Mouse (Mus musculus) lung, postnatal 0 days (tissue): Measurements from ENCODE around the gene Ubc. TPM values are rescaled to one million over a fixed set of nuclear protein-coding genes. Genes with fewer than 3 reads are reported as not detected.
A peak's percentile ranks its signal among the peaks of the same experiment; 100 is the strongest.

Experiments
- ATAC-seq: fragments of 200-750 bp; cut with Nextera tagmentation; 2 replicates; pipeline ENCODE4 v1.8.0; 2017; ENCODE audit warnings: moderate library complexity
- DNase-seq: peaks from one replicate; pipeline ENCODE4 v3.0.0-alpha.2; 2016; ENCODE audit warnings: low spot score
- H3K27ac ChIP-seq: fragments of 300-500 bp; sonication (generic); 2 replicates; pipeline ENCODE4 v1.5.1; 2014; ENCODE audit warnings: antibody characterized with exemption, mild to moderate bottlenecking, low read length, mixed read lengths
- H3K27me3 ChIP-seq: fragments of 300-500 bp; sonication (generic); replicated peaks from 2 replicates; pipeline ENCODE4 v1.6.1; 2014; ENCODE audit warnings: low read length, mixed read lengths; ENCODE audit not compliant: insufficient read depth
- H3K36me3 ChIP-seq: fragments of 300-500 bp; sonication (generic); 2 replicates; pipeline ENCODE4 v1.6.1; 2014; ENCODE audit warnings: low read length, mixed read lengths; ENCODE audit not compliant: insufficient read depth
- H3K4me1 ChIP-seq: fragments of 300-500 bp; sonication (generic); 2 replicates; pipeline ENCODE4 v1.6.1; 2014; ENCODE audit warnings: antibody characterized with exemption, low read depth, low read length, mixed read lengths; ENCODE audit not compliant: insufficient read depth
- H3K4me2 ChIP-seq: fragments of 300-500 bp; sonication (generic); replicated peaks from 2 replicates; pipeline ENCODE4 v1.6.1; 2014; ENCODE audit warnings: low read depth, mild to moderate bottlenecking, low read length, moderate library complexity, mixed read lengths
- H3K4me3 ChIP-seq: fragments of 300-500 bp; sonication (generic); 2 replicates; pipeline ENCODE4 v1.5.1; 2014; ENCODE audit warnings: low read depth, low read length
- H3K9ac ChIP-seq: fragments of 300-500 bp; sonication (generic); replicated peaks from 2 replicates; pipeline ENCODE4 v1.6.1; 2014; ENCODE audit warnings: low read depth, mild to moderate bottlenecking
- H3K9me3 ChIP-seq: fragments of 300-500 bp; sonication (generic); 2 replicates; pipeline ENCODE4 v1.6.1; 2016; ENCODE audit warnings: low read length, mixed read lengths
- CTCF ChIP-seq: IDR thresholded peaks from 2 replicates; pipeline ENCODE4 v1.5.1; 2016; ENCODE audit warnings: antibody characterized with exemption, mild to moderate bottlenecking
- EP300 ChIP-seq: IDR thresholded peaks from 2 replicates; pipeline ENCODE4 v1.6.1; 2016; ENCODE audit warnings: antibody characterized with exemption, mild to moderate bottlenecking, control low read depth
- WGBS: fragments of 180-500 bp; shearing (Covaris S2); extraction: QIAGEN DNeasy Blood & Tissue Kit; methylation state at CpG from one replicate; pipeline ENCODE4 v1.1.7; 2014; 5-methylcytosine and 5-hydroxymethylcytosine counted together
- polyA plus RNA-seq: library from polyadenylated mRNA; unstranded; fragments of >200 nt; fragmentation: Nextera tagmentation; extraction: Ambion mirVana; gene quantifications from 2 replicates; pipeline ENCODE4 v1.2.1, GENCODE M21; 2015

Gene Ubc
- polyA plus RNA-seq, 1 experiment from 2014 or later = 751 TPM

DNA sequence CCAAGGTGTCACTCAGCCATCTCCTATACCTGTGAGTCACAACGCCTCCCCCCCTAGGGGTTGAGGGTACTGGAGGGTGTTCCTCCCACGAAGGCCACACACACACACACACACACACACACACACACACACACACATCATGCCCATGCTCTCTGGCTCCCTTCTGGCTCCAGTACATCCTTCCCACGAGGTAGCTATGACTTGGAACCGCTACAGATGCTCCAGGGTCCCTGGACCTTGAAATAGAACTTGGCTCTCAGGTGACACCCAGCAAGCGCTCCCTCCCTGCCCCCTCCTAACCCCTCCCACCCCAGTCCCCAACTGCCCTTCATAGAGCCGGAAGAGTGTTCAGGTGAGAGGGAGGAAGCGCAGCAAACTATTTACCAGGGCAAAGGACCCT, 34.4 kb downstream of the Ubc start:
- no peak for DNase-seq

GRCm38 (mm10) chr5:125354885-125355492, 35.0 kb downstream of the Ubc start:
- Histone ChIP-seq H3K4me1 (no peaks in the 10 kb centered on the region), H3K4me3 (no peak overlapping the region), H3K9ac (no peak overlapping the region), H3K27ac (no peak overlapping the region), H3K27me3 (no peaks in the 10 kb centered on the region), H3K4me2 (no peak overlapping the region), H3K36me3 (no peaks in the 10 kb centered on the region), H3K9me3 (no peaks in the 10 kb centered on the region)
- DNase-seq (no peak), ATAC-seq (no peak)
- TF ChIP-seq EP300 (no peak), CTCF (no peak)
- 43% methylated on average over 7 of the region's 7 CpGs for WGBS

More for the DNA sequence above, 34.4 kb downstream of the Ubc start:
- Histone ChIP-seq H3K4me1 (no peaks in the 10 kb centered on the region), H3K36me3 (no peaks in the 10 kb centered on the region), H3K4me3 (no peak overlapping the region), H3K9me3 (no peaks in the 10 kb centered on the region), H3K4me2 (no peak overlapping the region), H3K27ac (no peak overlapping the region), H3K27me3 (no peaks in the 10 kb centered on the region), H3K9ac (no peak overlapping the region)
- 27% methylated on average over 6 of the region's 7 CpGs for WGBS
- no peak for TF ChIP-seq EP300
- ATAC-seq = no peak

- H3K4me1 ChIP-seq = no peaks in the 10 kb centered on the region
- DNase-seq = no peak
- no peaks in the 10 kb centered on the region for H3K27me3 ChIP-seq
- H3K4me3 ChIP-seq = no peak overlapping the region
- no peak for ATAC-seq
- no peaks in the 10 kb centered on the region for H3K36me3 ChIP-seq
- H3K4me2 ChIP-seq = no peak overlapping the region
- no peaks in the 10 kb centered on the region for H3K9me3 ChIP-seq
- TF ChIP-seq CTCF = 0 out of 2 replicates have a peak, but pooled peaks have one; percentile 20
- no peak for TF ChIP-seq EP300
- H3K27ac ChIP-seq = no peak overlapping the region
- H3K9ac ChIP-seq = no peak overlapping the region
- WGBS = 95% methylated on average over 5 of the region's 5 CpGs
Measured at GRCm38 (mm10) chr5:125352781-125353294, 37.2 kb downstream of the Ubc start.

DNA sequence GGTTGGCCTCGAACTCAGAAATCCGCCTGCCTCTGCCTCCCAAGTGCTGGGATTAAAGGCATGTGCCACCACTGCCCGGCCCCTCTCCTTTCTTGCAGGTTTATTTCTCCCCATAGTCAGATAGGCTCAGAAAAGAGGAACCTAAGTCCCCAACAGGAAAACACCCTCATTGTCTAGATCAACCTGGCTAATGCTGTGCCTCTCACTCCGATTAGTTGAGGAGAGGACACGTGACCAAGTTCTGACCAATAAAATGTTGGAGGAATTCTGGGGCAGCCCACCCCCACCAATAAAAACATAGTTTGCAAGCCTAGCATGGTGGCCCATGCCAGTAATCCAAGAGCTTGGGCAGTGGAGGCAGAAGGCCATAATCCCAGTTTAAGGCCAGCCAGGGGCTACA, 38.1 kb downstream of the Ubc start:
- 80% methylated on average over 5 of the region's 5 CpGs for WGBS
- Histone ChIP-seq H3K4me3 (no peak overlapping the region), H3K4me2 (no peak overlapping the region)

DNA sequence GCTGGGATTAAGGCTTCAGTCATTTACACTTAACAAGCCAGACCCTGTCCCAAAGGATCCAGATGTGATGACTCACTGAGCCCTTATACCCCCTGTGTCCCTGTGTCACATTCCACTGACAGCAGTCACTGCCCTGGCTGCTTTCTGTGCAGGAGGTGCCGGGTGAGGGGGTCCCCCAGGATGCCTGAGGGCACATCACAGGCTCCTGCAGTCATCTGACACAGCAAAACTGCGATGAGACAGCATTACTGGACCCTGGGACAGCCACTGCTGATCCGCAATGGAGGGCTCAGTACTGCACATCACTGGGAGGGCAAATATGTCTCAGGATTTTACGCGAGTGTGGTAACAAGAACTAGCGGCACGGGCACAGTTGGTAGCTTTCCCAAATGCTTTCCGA, 38.9 kb downstream of the Ubc start:
- Histone ChIP-seq H3K9me3 (no peaks in the 10 kb centered on the region), H3K27ac (no peak overlapping the region), H3K36me3 (no peaks in the 10 kb centered on the region), H3K4me3 (no peak overlapping the region), H3K4me1 (no peaks in the 10 kb centered on the region), H3K27me3 (no peaks in the 10 kb centered on the region), H3K4me2 (no peak overlapping the region), H3K9ac (no peak overlapping the region)
- DNase-seq (no peak), ATAC-seq (no peak)
- TF ChIP-seq CTCF (no peak), EP300 (no peak)
- 71% methylated on average over 8 of the region's 8 CpGs for WGBS

More for the DNA sequence above, 38.1 kb downstream of the Ubc start:
- no peaks in the 10 kb centered on the region for H3K4me1 ChIP-seq
- no peak for DNase-seq
- H3K9me3 ChIP-seq = no peaks in the 10 kb centered on the region
- TF ChIP-seq EP300 (no peak), CTCF (no peak)
- no peak for ATAC-seq
- H3K9ac ChIP-seq = no peak overlapping the region
- H3K27ac ChIP-seq = no peak overlapping the region
- no peaks in the 10 kb centered on the region for H3K27me3 ChIP-seq
- H3K36me3 ChIP-seq = no peaks in the 10 kb centered on the region

GRCm38 (mm10) chr5:125349391-125349790, 40.6 kb downstream of the Ubc start:
- no peak for DNase-seq
- Histone ChIP-seq H3K4me2 (no peak overlapping the region), H3K36me3 (no peaks in the 10 kb centered on the region), H3K9me3 (no peaks in the 10 kb centered on the region), H3K27me3 (no peaks in the 10 kb centered on the region), H3K4me1 (no peaks in the 10 kb centered on the region), H3K4me3 (no peak overlapping the region), H3K9ac (no peak overlapping the region), H3K27ac (no peak overlapping the region)
- TF ChIP-seq CTCF (no peak), EP300 (no peak)
- no peak for ATAC-seq
- WGBS = 82% methylated on average over 3 of the region's 3 CpGs

- Histone ChIP-seq H3K36me3 (no peaks in the 10 kb centered on the region), H3K4me3 (no peak overlapping the region), H3K27me3 (no peaks in the 10 kb centered on the region), H3K27ac (no peak overlapping the region), H3K9me3 (no peaks in the 10 kb centered on the region), H3K4me1 (no peaks in the 10 kb centered on the region), H3K9ac (no peak overlapping the region), H3K4me2 (no peak overlapping the region)
- peak; percentile 35; the same call in 1 of the 2 replicates for ATAC-seq
- 33% methylated on average over 8 of the region's 8 CpGs for WGBS
- DNase-seq = peak; percentile 46
- TF ChIP-seq CTCF (peak; percentile 79), EP300 (no peak)
Measured at GRCm38 (mm10) chr5:125348487-125348886, 41.5 kb downstream of the Ubc start.
